Mouse (Mus musculus): ENCODE data around the gene Hist3h2a.

The Hist3h2a gene

GRCm38 (mm10) chr11:58995061-58995806, 40.7 kb downstream of the Hist3h2a start:
- DNase-seq: peak; percentile 16

- peak; percentile 85 for DNase-seq
These were observed 41.4 kb downstream of the Hist3h2a start for GRCm38 (mm10) chr11:58995807-58996370.

GRCm38 (mm10) chr11:58997541-58997940, 43.1 kb downstream of the Hist3h2a start:
- DNase-seq: no peak

- DNase-seq: no peak
These were observed 44.7 kb downstream of the Hist3h2a start for GRCm38 (mm10) chr11:58999158-58999557.

GRCm38 (mm10) chr11:58999830-59000229, 45.3 kb downstream of the Hist3h2a start:
- DNase-seq: no peak

GRCm38 (mm10) chr11:59000635-59001034, 46.1 kb downstream of the Hist3h2a start:
- DNase-seq: no peak

GRCm38 (mm10) chr11:59002327-59003079, 48.0 kb downstream of the Hist3h2a start:
- DNase-seq: no peak

Measured in thymus, postnatal 4 days (tissue).